Mouse (Mus musculus) spleen, postnatal 14 days (tissue): Measurements from ENCODE around the gene Dcaf7.
A peak's percentile ranks its signal among the peaks of the same experiment; 100 is the strongest.

Experiments
- DNase-seq, 2 experiments: peaks; one replicate each; pipeline ENCODE4 v3.0.0; 2021 to 2022; ENCODE audit warnings: low spot score in 2 of 2

Gene Dcaf7

DNA sequence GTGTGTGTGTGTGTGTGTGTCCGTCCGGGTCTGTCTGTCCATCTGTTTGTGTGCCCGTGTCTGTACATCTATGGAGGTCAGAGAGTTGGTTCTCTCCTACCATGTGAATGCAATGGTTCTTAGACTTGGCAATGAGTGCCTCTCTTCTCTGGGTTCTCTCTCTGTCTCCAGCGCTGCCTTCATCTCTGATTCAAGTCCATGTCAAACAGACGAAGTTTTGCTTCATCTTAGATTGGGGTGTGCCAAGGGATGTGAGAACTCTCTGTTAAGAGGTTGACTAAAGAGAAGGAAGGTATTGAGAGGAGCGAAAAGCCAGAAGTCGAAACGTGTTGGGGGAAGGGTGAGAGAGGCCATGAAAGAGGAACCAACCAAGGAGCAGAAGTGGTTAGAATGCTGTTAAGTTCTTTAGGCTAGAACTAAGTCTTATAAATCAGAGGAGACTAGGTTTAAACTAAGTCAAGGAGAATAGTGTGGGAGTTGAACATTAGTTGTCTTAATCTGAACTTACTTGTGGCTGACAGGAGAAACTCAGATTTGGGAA lies 69.4 kb downstream of the Dcaf7 start:
- peak in 1 of 2 experiments; percentile 27 for DNase-seq
